Mouse (Mus musculus): ENCODE measurements around the gene Hmgcll1. TPM values are rescaled to one million over a fixed set of nuclear protein-coding genes. Genes with fewer than 3 reads are reported as not detected.
"Not testable (repeated sequence)": the region's sequence is repeated elsewhere in the genome, so short reads cannot be mapped to it uniquely, and the experiment has no call there.

Gene Hmgcll1
- total RNA-seq, 2 experiments from 2014 or later = 0.12 to 0.39 TPM

GRCm38 (mm10) chr9:76043341-76043740 lies 28.7 kb downstream of the Hmgcll1 start:
- DNase-seq (ENCODE audit: low spot score) = no peak

GRCm38 (mm10) chr9:76060935-76061334 lies 46.3 kb downstream of the Hmgcll1 start:
- no peak for DNase-seq (ENCODE audit: low spot score)

GRCm38 (mm10) chr9:76061492-76061891 lies 46.8 kb downstream of the Hmgcll1 start:
- DNase-seq (ENCODE audit: low spot score) = no peak

GRCm38 (mm10) chr9:76064164-76064563 lies 49.5 kb downstream of the Hmgcll1 start:
- DNase-seq (ENCODE audit: low spot score) = no peak

GRCm38 (mm10) chr9:76091561-76091960 lies 76.9 kb downstream of the Hmgcll1 start:
- DNase-seq (ENCODE audit: low spot score) = peak; percentile 61

- DNase-seq (ENCODE audit: low spot score) = peak; percentile 30
Measured at GRCm38 (mm10) chr9:76097221-76097620, 82.6 kb downstream of the Hmgcll1 start.

- peak; percentile 58 for DNase-seq (ENCODE audit: low spot score)
Measured at GRCm38 (mm10) chr9:76099981-76100380, 85.3 kb downstream of the Hmgcll1 start.

- not testable (repeated sequence) for DNase-seq (ENCODE audit: low spot score)
Measured at GRCm38 (mm10) chr9:76104416-76104815, 89.8 kb downstream of the Hmgcll1 start.

- DNase-seq (ENCODE audit: low spot score) = no peak
Measured at GRCm38 (mm10) chr9:76104846-76105245, 90.2 kb downstream of the Hmgcll1 start.

GRCm38 (mm10) chr9:76122888-76123287 lies 108.2 kb downstream of the Hmgcll1 start:
- DNase-seq (ENCODE audit: low spot score) = peak; percentile 47

- no peak for DNase-seq (ENCODE audit: low spot score)
Measured at GRCm38 (mm10) chr9:76124249-76124648, 109.6 kb downstream of the Hmgcll1 start.

GRCm38 (mm10) chr9:76129353-76129752 lies 114.7 kb downstream of the Hmgcll1 start:
- no peak for DNase-seq (ENCODE audit: low spot score)

GRCm38 (mm10) chr9:76134042-76134441 lies 119.4 kb downstream of the Hmgcll1 start:
- no peak for DNase-seq (ENCODE audit: low spot score)

GRCm38 (mm10) chr9:76138378-76139109 lies 123.9 kb downstream of the Hmgcll1 start:
- no peak for DNase-seq (ENCODE audit: low spot score)

- no peak for DNase-seq (ENCODE audit: low spot score)
Measured at GRCm38 (mm10) chr9:76145593-76145992, 130.9 kb downstream of the Hmgcll1 start.

- DNase-seq (ENCODE audit: low spot score) = no peak
Measured at GRCm38 (mm10) chr9:76162446-76162845, 147.8 kb downstream of the Hmgcll1 start.

- DNase-seq (ENCODE audit: low spot score) = no peak
Measured at GRCm38 (mm10) chr9:76168355-76168754, 153.7 kb downstream of the Hmgcll1 start.

GRCm38 (mm10) chr9:76172686-76173295 lies 158.1 kb downstream of the Hmgcll1 start:
- no peak for DNase-seq (ENCODE audit: low spot score)

- no peak for DNase-seq (ENCODE audit: low spot score)
Measured at GRCm38 (mm10) chr9:76179221-76179620, 164.6 kb downstream of the Hmgcll1 start.
